Mouse (Mus musculus) limb, embryonic 14.5 days (tissue): ENCODE results near the gene Pxylp1. TPM values are rescaled to one million over a fixed set of nuclear protein-coding genes. Genes with fewer than 3 reads are reported as not detected.

ENCODE experiments used
- ATAC-seq: fragments of 200-750 bp; cut with Nextera tagmentation; 2 replicates; pipeline ENCODE4 v1.8.0; 2017; ENCODE audit warnings: low read depth, moderate number of reproducible peaks, moderate TSS enrichment; ENCODE audit not compliant: low FRiP score
- DNase-seq: peaks from one replicate; pipeline ENCODE4 v3.0.0-alpha.2; 2015; ENCODE audit warnings: low spot score
- H3K27ac ChIP-seq: fragments of 300-500 bp; sonication (generic); replicated peaks from 2 replicates; pipeline ENCODE4 v1.5.1; 2014; ENCODE audit warnings: low read depth, mild to moderate bottlenecking, low read length, moderate library complexity, mixed read lengths
- H3K27me3 ChIP-seq: fragments of 300-500 bp; sonication (generic); 2 replicates; pipeline ENCODE4 v1.6.1; 2014; ENCODE audit warnings: low read length, mixed read lengths; ENCODE audit not compliant: control insufficient read depth, insufficient read depth
- H3K36me3 ChIP-seq: fragments of 300-500 bp; sonication (generic); 2 replicates; pipeline ENCODE4 v1.6.1; 2014; ENCODE audit warnings: mild to moderate bottlenecking, low read length, moderate library complexity, mixed read lengths; ENCODE audit not compliant: control insufficient read depth, insufficient read depth
- H3K4me1 ChIP-seq: fragments of 300-500 bp; sonication (generic); 2 replicates; pipeline ENCODE4 v1.6.1; 2014; ENCODE audit warnings: antibody characterized with exemption, low read length, mixed read lengths; ENCODE audit not compliant: control insufficient read depth, insufficient read depth
- H3K4me2 ChIP-seq: fragments of 300-500 bp; sonication (generic); replicated peaks from 2 replicates; pipeline ENCODE4 v1.6.1; 2014; ENCODE audit warnings: low read depth, mild to moderate bottlenecking, low read length, moderate library complexity; ENCODE audit not compliant: severe bottlenecking
- H3K4me3 ChIP-seq: fragments of 300-500 bp; sonication (generic); replicated peaks from 2 replicates; pipeline ENCODE4 v1.5.1; 2014; ENCODE audit warnings: low read length
- H3K9ac ChIP-seq: fragments of 300-500 bp; sonication (generic); 2 replicates; pipeline ENCODE4 v1.6.1; 2014; ENCODE audit warnings: mild to moderate bottlenecking, low read depth, low read length, moderate library complexity; ENCODE audit not compliant: severe bottlenecking
- H3K9me3 ChIP-seq: fragments of 300-500 bp; sonication (generic); 2 replicates; pipeline ENCODE4 v1.6.1; 2016; ENCODE audit warnings: low read length; ENCODE audit not compliant: control insufficient read depth
- POLR2A ChIP-seq: fragments of 200-500 bp; IDR thresholded peaks from 2 replicates; pipeline ENCODE4 v1.8.0; 2012; ENCODE audit warnings: inconsistent platforms, mild to moderate bottlenecking, moderate library complexity, borderline replicate concordance; ENCODE audit not compliant: insufficient read depth, insufficient read length; ENCODE audit errors: extremely low read depth
- WGBS: fragments of 180-500 bp; shearing (Covaris S2); extraction: QIAGEN DNeasy Blood & Tissue Kit; methylation state at CpG from one replicate; pipeline ENCODE4 v1.1.7; 2014; 5-methylcytosine and 5-hydroxymethylcytosine counted together
- polyA plus RNA-seq, 2 experiments: library from polyadenylated mRNA; depleted of rRNA in 1 of 2; stranded (reverse) in 1 of 2; unstranded in 1 of 2; fragments of >200 nt; fragmentation: Nextera tagmentation in 1 of 2; extraction: Ambion mirVana in 1 of 2; gene quantifications; 2 replicates each; pipeline versions ENCODE4 v1.2.1 to v1.2.3; 2012 to 2014

Gene Pxylp1
- polyA plus RNA-seq, 2 experiments: 26.0 to 29.3 TPM

DNA sequence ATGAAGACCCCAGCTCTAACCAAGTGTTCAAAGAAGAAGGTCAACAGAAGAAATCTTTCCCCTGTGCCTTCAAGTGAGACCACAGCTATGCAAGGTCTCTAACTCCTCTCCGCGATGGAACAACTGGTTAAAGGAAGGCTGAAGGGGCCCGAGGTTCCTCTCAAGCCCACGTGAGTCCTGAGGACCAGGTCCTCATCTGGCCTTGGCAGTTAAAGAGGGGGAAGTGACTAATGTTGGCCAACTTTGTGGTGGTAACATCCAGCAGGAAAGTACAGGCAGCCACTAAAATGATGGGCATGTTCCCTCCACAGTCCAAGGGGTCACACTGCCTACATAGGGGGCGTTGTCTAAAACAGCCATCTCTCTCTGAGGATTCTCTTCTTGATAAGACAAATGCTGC lies 7.2 kb upstream of the Pxylp1 start:
- no peak overlapping the region for H3K4me2 ChIP-seq
- no peaks in the 10 kb centered on the region for H3K4me1 ChIP-seq
- H3K4me3 ChIP-seq: no peak overlapping the region
- no peaks in the 10 kb centered on the region for H3K27me3 ChIP-seq
- TF ChIP-seq POLR2A: no peak
- no peak overlapping the region for H3K27ac ChIP-seq
- ATAC-seq (no peak), DNase-seq (no peak)
- WGBS: 77% methylated on average over 5 of the region's 5 CpGs
- H3K9me3 ChIP-seq: no peaks in the 10 kb centered on the region
- no peak overlapping the region for H3K9ac ChIP-seq
- H3K36me3 ChIP-seq: no peaks in the 10 kb centered on the region

DNA sequence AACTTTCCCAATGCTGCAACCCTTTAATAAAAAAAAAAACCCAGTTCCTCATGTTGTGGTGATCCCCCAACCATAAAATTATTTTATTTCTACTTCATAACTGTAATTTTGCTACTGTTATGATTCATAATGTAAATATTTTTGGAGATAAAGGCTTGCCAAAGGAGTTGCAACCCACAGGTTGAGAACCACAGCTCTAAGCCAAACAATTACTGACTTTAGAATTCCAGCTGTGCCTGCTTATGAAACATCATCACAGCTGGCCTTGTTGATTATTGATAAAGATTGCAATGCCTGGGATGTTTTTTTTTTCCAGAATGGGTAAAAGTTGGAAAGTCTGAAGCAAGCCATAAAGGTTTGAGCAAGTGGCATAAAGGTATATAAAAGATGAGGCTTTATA lies 6.5 kb upstream of the Pxylp1 start:
- ATAC-seq (no peak), DNase-seq (no peak)
- H3K4me3 ChIP-seq: no peak overlapping the region
- no peak overlapping the region for H3K4me2 ChIP-seq
- no peak overlapping the region for H3K27ac ChIP-seq
- H3K9me3 ChIP-seq: no peaks in the 10 kb centered on the region
- no peak overlapping the region for H3K9ac ChIP-seq
- H3K36me3 ChIP-seq: no peaks in the 10 kb centered on the region
- no peak for TF ChIP-seq POLR2A
- no peaks in the 10 kb centered on the region for H3K27me3 ChIP-seq
- no peaks in the 10 kb centered on the region for H3K4me1 ChIP-seq

DNA sequence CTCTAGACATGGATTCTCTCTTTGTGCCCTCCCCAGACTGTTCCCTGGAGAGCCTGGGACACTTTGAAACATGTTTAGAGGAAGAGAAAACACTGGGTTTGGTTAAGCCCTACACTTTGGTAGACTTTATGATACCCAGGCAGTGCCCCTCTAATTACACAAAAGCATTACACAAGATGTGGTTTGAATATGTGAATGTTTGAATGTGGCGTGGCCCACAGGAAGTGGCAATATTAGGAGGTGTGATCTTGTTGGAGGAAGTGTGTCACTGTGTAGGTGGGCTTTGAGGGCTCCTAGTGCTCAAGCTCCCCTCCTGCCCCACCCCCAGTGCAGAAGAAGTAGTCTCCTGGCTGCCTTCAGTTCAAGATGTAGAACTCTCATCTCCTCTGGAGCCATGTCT lies 4.2 kb upstream of the Pxylp1 start:
- no peaks in the 10 kb centered on the region for H3K4me1 ChIP-seq
- 90% methylated on average over 1 of the region's 1 CpGs for WGBS

DNA sequence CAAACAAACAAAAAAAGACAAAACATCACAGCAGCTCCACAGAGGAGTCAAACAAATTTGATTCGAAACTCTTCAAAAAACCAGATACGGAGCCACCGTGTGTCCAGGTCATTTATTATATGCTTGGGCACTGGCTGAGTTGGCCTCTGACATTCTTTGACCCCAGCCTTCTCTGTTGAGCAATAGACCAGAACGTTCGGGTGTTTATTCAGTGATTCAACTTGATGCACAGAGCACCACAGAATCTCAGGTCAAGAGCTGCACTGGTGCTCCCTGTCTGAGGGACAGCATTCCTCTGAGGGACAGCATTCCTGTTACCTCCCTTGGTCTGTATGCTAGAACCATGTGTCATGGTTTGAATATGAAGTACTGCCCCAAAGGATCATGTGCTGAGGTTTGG lies 1.1 kb upstream of the Pxylp1 start:
- DNase-seq (no peak), ATAC-seq (no peak)
- no peak overlapping the region for H3K9ac ChIP-seq
- no peak overlapping the region for H3K27ac ChIP-seq
- no peaks in the 10 kb centered on the region for H3K9me3 ChIP-seq
- H3K27me3 ChIP-seq: no peaks in the 10 kb centered on the region
- no peak overlapping the region for H3K4me2 ChIP-seq
- WGBS: 81% methylated on average over 5 of the region's 5 CpGs
- H3K4me1 ChIP-seq: peaks cover 5% of the 10 kb centered on the region
- TF ChIP-seq POLR2A: no peak
- H3K36me3 ChIP-seq: no peaks in the 10 kb centered on the region
- H3K4me3 ChIP-seq: no peak overlapping the region

More for the DNA sequence above, 4.2 kb upstream of the Pxylp1 start:
- TF ChIP-seq POLR2A: no peak
- no peaks in the 10 kb centered on the region for H3K36me3 ChIP-seq
- H3K27me3 ChIP-seq: no peaks in the 10 kb centered on the region
- DNase-seq (no peak), ATAC-seq (no peak)
- H3K4me3 ChIP-seq: no peak overlapping the region
- no peak overlapping the region for H3K27ac ChIP-seq
- no peak overlapping the region for H3K9ac ChIP-seq
- no peak overlapping the region for H3K4me2 ChIP-seq
- no peaks in the 10 kb centered on the region for H3K9me3 ChIP-seq

DNA sequence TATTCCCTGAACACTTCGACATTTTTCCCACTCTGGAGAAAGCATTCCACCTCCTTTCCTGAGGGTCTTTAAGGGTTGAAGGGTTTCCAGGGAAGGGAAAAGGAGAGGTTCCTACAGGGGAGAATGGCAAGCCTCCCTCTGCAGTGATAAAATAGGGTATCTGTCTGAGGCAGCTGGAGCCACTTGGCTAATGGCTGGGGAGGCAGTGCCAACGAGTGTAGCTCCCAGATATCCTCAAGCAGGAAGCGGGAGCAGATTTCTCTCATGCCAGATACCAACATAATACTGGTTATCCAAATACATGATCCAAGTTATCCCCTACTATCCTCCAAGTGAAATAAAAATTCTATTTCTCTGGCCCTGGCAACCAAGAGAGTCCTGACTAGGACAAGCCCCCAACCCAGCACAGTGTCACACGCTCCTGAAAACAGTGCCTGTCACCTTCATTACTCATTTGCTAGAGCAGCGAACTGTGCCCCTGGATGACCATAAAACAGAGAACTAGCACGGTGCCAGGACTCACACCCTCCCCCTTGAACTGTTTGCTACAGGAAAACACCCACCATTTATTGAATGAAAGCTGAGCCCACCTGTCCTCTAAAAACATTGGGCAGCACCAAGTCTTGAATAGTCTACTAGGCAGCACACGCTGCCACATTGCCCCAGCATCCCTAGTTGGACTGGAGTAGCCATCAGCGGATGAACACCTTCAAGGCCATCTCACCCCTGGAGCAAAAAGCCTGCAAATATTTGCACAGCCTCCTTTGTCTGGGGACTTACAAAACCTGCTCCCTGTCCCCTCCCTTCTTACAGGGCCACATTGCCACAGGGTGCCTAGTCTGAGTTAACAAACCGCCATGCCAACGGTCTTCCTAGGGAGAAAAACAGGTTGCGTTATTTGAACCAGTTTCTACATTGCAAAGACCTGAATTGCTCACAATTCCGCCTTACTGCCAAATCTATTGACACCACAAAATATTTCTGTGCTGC lies 833 bp downstream of the Pxylp1 start:
- no peak overlapping the region for H3K4me3 ChIP-seq
- no peak overlapping the region for H3K4me2 ChIP-seq
- H3K4me1 ChIP-seq: peaks cover 12% of the 10 kb centered on the region
- H3K9ac ChIP-seq: no peak overlapping the region
- ATAC-seq (no peak), DNase-seq (no peak)
- H3K27me3 ChIP-seq: no peaks in the 10 kb centered on the region
- 63% methylated on average over 12 of the region's 12 CpGs for WGBS
- H3K9me3 ChIP-seq: no peaks in the 10 kb centered on the region
- H3K27ac ChIP-seq: no peak overlapping the region
- TF ChIP-seq POLR2A: no peak
- no peaks in the 10 kb centered on the region for H3K36me3 ChIP-seq
